Mouse (Mus musculus): ENCODE results near the gene Actr5. TPM values are rescaled to one million over a fixed set of nuclear protein-coding genes. Genes with fewer than 3 reads are reported as not detected.

Gene Actr5
- polyA plus RNA-seq, 1 experiment from 2014 or later: 5.1 TPM

DNA sequence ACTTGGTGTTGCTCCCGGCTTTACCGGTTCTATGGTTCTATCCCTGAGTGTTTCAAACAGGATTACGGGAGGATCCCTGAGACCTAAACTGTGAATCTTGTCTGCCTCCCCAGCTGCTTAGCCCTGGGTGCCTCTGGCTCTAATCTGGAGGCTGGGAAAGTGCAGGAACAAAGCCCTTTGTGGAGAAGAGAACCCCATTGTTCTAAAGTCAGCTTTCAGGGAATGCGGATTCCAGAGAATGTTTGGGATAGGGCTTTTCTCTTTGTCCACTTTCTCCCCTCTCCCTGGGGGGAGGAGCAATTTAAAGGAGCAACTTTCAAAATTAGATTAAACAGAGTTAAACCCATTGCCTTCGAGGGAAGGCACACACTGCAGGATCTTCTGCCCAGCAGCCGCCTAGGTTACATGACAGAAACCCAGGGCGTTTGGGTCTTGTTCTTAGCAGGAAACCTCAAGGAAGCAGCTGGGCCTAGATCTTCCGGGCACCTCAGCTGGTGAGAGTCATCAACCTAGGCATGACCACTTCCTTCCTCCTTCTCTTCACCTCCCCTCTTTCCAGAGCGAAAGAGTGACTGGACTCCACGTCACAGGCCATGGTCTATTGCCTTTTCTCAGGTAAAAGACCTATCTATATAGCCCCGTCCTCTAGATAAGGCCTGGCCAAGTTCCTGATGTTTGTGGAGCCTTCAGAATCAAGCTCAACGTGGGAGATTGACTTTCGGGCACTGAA is 41.5 kb downstream of the Actr5 start:
- Histone ChIP-seq H3K9me3 (ENCODE audit: control insufficient read depth, low read length) (no peaks in the 10 kb centered on the region), H3K4me1 (replicated peaks; ENCODE audit: control insufficient read depth, insufficient read depth) (peaks cover 3% of the 10 kb centered on the region; the same call in 1 of the 2 replicates), H3K9ac (ENCODE audit: low read length) (no peak overlapping the region), H3K4me3 (ENCODE audit: low read depth, low read length) (no peak overlapping the region), H3K27ac (replicated peaks) (no peak overlapping the region), H3K4me2 (replicated peaks; ENCODE audit: low read depth) (no peak overlapping the region), H3K27me3 (ENCODE audit: control insufficient read depth, insufficient read depth, low read length) (peaks cover 14% of the 10 kb centered on the region; the same call in 1 of the 2 replicates), H3K36me3 (ENCODE audit: control insufficient read depth, insufficient read depth, low read length) (no peaks in the 10 kb centered on the region)
- no peak for ATAC-seq (ENCODE audit: low FRiP score, low TSS enrichment)
- TF ChIP-seq EP300 (optimal IDR thresholded peaks at IDR 0.05) (no peak), CTCF (IDR thresholded peaks at IDR 0.05; ENCODE audit: low read depth) (no peak)
- DNase-seq (ENCODE audit: low spot score): no peak
- WGBS: 50% methylated on average over 13 of the region's 13 CpGs

DNA sequence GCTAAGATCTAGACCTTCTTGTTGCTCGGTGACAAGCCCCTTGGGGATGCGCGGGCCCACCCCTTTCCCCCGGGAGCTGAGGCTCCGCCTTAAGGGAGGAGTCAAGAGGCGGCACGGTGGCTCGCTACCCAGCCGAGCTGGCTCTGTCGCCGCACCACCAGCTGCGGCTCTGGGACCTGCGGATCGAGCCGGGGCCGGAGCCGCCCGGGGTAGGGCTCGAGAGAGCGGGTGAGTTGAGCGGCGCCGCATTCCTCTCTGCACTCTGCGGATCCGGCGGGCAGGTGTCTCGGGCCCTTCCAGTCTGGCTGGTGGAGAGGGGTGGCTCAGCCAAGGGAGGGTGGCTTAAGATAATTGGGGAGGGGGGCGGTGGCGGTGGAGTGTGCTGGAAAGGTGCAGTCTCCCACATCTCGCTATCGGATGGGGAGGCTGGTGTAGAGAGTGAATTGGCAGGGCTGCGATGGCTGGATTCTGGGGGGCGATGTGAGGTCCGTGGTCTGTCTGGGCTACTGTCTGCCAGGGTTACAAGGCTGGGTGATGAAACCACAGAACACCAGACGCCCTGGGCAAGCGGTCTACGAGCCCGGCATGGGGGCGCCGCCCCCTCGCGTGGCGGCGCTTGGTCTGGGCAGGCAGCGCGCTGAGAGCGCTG is 42.5 kb downstream of the Actr5 start:
- Histone ChIP-seq H3K4me2 (replicated peaks; ENCODE audit: low read depth) (peak overlapping the region; percentile 59), H3K4me3 (ENCODE audit: low read depth, low read length) (peak overlapping the region; percentile 44), H3K9me3 (ENCODE audit: control insufficient read depth, low read length) (no peaks in the 10 kb centered on the region), H3K27ac (replicated peaks) (peak overlapping the region; percentile 30; the same call in 1 of the 2 replicates), H3K27me3 (ENCODE audit: control insufficient read depth, insufficient read depth, low read length) (peaks cover 14% of the 10 kb centered on the region; the same call in 1 of the 2 replicates), H3K4me1 (replicated peaks; ENCODE audit: control insufficient read depth, insufficient read depth) (peaks cover 3% of the 10 kb centered on the region; the same call in 1 of the 2 replicates), H3K36me3 (ENCODE audit: control insufficient read depth, insufficient read depth, low read length) (no peaks in the 10 kb centered on the region), H3K9ac (ENCODE audit: low read length) (0 out of 2 replicates have a peak overlapping the region, but pooled peaks have one; percentile 31)
- DNase-seq (ENCODE audit: low spot score) (peak; percentile 34), ATAC-seq (ENCODE audit: low FRiP score, low TSS enrichment) (peak; percentile 38)
- TF ChIP-seq CTCF (IDR thresholded peaks at IDR 0.05; ENCODE audit: low read depth) (no peak), EP300 (optimal IDR thresholded peaks at IDR 0.05) (no peak)
- 1% methylated on average over 45 of the region's 47 CpGs for WGBS

DNA sequence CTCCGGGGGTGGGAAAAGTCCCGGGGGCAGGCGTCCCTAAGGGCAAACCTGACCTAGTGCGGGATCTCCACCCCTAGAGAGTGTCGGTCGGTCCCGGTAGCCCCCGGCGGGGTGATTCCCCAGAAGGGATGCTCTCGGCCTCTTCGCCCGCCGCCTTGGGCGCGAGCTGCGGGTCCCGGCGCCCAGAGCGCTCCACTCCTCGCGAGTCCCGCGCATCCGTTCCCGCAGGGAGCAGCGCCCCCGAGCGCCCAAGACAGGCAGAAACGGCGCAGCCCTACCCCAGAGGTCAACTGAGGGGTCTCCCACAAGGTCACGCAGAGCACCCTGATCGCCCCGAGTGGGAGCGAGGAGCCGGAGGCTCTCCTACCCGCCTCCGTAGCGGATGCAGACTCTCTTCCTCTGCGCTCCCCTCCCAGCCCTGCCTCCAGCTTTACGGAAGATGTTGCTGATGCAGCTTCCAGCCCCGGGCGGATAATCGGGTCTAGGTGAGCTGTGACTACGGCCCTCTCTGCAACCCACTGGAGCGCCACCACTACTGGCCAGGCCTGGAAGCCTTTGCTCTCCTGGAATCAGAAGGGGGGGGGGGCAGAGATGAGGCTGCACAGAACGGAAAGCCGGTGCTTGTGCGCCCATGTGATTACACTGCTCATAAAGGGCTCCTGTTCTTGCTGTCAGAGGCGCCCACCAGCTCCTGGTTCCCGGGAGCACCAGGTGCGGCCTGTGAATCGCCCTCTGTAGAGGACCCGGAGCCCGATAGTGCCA is 43.2 kb downstream of the Actr5 start:
- DNase-seq (ENCODE audit: low spot score) (no peak), ATAC-seq (ENCODE audit: low FRiP score, low TSS enrichment) (peak; percentile 33)
- Histone ChIP-seq H3K27ac (replicated peaks) (0 out of 2 replicates have a peak overlapping the region, but pooled peaks have one; percentile 18), H3K4me1 (replicated peaks; ENCODE audit: control insufficient read depth, insufficient read depth) (peaks cover 3% of the 10 kb centered on the region; the same call in 1 of the 2 replicates), H3K9ac (ENCODE audit: low read length) (0 out of 2 replicates have a peak overlapping the region, but pooled peaks have one; percentile 31), H3K4me2 (replicated peaks; ENCODE audit: low read depth) (peak overlapping the region; percentile 59), H3K36me3 (ENCODE audit: control insufficient read depth, insufficient read depth, low read length) (no peaks in the 10 kb centered on the region), H3K4me3 (ENCODE audit: low read depth, low read length) (peak overlapping the region; percentile 44), H3K27me3 (ENCODE audit: control insufficient read depth, insufficient read depth, low read length) (peaks cover 14% of the 10 kb centered on the region; the same call in 1 of the 2 replicates), H3K9me3 (ENCODE audit: control insufficient read depth, low read length) (no peaks in the 10 kb centered on the region)
- under 1% methylated on average over 53 of the region's 54 CpGs for WGBS
- TF ChIP-seq CTCF (IDR thresholded peaks at IDR 0.05; ENCODE audit: low read depth) (peak; percentile 37), EP300 (optimal IDR thresholded peaks at IDR 0.05) (no peak)

DNA sequence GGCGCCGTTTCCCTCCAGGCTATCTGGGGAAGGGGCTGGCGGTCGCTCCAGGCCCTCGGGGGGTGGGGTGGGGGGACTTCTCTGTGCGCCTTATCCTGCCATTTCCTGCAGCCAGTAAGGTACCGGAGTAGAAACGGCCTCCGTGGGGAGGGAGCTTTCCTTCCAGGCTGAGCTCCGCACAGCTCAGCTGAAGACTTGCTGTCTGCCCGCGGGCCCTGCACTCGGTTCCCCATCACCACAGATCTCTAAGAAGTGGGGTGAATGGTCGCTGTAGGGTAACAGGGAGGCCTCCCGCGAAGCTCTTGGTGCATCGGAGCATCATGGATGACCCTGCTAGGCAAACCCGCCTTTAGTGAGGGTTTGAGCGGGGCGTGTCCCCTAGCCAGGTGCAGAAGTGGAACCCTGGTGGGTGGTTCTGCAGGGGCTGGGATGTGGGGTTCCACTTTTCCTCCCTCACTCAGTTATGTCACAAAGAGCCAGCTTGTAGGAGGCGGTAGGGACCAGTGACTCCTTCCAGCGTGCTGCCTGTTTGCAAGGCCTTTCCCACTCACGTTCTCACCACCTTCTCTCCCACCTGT is 43.8 kb downstream of the Actr5 start:
- Histone ChIP-seq H3K27ac (replicated peaks) (0 out of 2 replicates have a peak overlapping the region, but pooled peaks have one; percentile 18), H3K4me2 (replicated peaks; ENCODE audit: low read depth) (peak overlapping the region; percentile 59), H3K9me3 (ENCODE audit: control insufficient read depth, low read length) (no peaks in the 10 kb centered on the region), H3K36me3 (ENCODE audit: control insufficient read depth, insufficient read depth, low read length) (no peaks in the 10 kb centered on the region), H3K9ac (ENCODE audit: low read length) (no peak overlapping the region), H3K27me3 (ENCODE audit: control insufficient read depth, insufficient read depth, low read length) (peaks cover 14% of the 10 kb centered on the region; the same call in 1 of the 2 replicates), H3K4me3 (ENCODE audit: low read depth, low read length) (peak overlapping the region; percentile 44), H3K4me1 (replicated peaks; ENCODE audit: control insufficient read depth, insufficient read depth) (peaks cover 3% of the 10 kb centered on the region; the same call in 1 of the 2 replicates)
- WGBS: 18% methylated on average over 23 of the region's 23 CpGs
- DNase-seq (ENCODE audit: low spot score) (no peak), ATAC-seq (ENCODE audit: low FRiP score, low TSS enrichment) (no peak)
- TF ChIP-seq CTCF (IDR thresholded peaks at IDR 0.05; ENCODE audit: low read depth): no peak

Measured in stomach, postnatal 0 days (tissue).